Mouse (Mus musculus): ENCODE measurements around the gene Tnrc18. TPM values are rescaled to one million over a fixed set of nuclear protein-coding genes. Genes with fewer than 3 reads are reported as not detected.

The Tnrc18 gene
- polyA plus RNA-seq, 1 experiment from 2014 or later: 9.9 TPM

GRCm38 (mm10) chr5:142816031-142816810 is 1.2 kb downstream of the Tnrc18 start:
- Histone ChIP-seq H3K4me3 (ENCODE audit: low read depth, low read length) (peak overlapping the region; percentile 92), H3K4me2 (replicated peaks; ENCODE audit: low read depth) (peak overlapping the region; percentile 92), H3K9ac (ENCODE audit: low read depth, low read length) (peak overlapping the region; percentile 99), H3K36me3 (ENCODE audit: control insufficient read depth, insufficient read depth) (no peaks in the 10 kb centered on the region), H3K4me1 (replicated peaks; ENCODE audit: control insufficient read depth, insufficient read depth, low read length) (peaks cover 14% of the 10 kb centered on the region; the same call in 1 of the 2 replicates), H3K9me3 (ENCODE audit: control insufficient read depth) (no peaks in the 10 kb centered on the region), H3K27ac (ENCODE audit: low read depth, low read length) (peak overlapping the region; percentile 99), H3K27me3 (replicated peaks; ENCODE audit: control insufficient read depth, insufficient read depth, low read length) (no peaks in the 10 kb centered on the region)
- under 1% methylated on average over 39 of the region's 39 CpGs for WGBS
- ATAC-seq: no peak
- TF ChIP-seq CTCF (IDR thresholded peaks at IDR 0.05; ENCODE audit: low read depth): no peak

- ATAC-seq: no peak
- Histone ChIP-seq H3K4me3 (ENCODE audit: low read depth, low read length) (peak overlapping the region; percentile 92), H3K4me1 (replicated peaks; ENCODE audit: control insufficient read depth, insufficient read depth, low read length) (peaks cover 21% of the 10 kb centered on the region; the same call in 1 of the 2 replicates), H3K36me3 (ENCODE audit: control insufficient read depth, insufficient read depth) (no peaks in the 10 kb centered on the region), H3K27me3 (replicated peaks; ENCODE audit: control insufficient read depth, insufficient read depth, low read length) (no peaks in the 10 kb centered on the region), H3K4me2 (replicated peaks; ENCODE audit: low read depth) (peak overlapping the region; percentile 92), H3K9me3 (ENCODE audit: control insufficient read depth) (no peaks in the 10 kb centered on the region), H3K9ac (ENCODE audit: low read depth, low read length) (peak overlapping the region; percentile 99), H3K27ac (ENCODE audit: low read depth, low read length) (peak overlapping the region; percentile 99)
- WGBS: 0% methylated on average over 30 of the region's 30 CpGs
- no peak for TF ChIP-seq CTCF (IDR thresholded peaks at IDR 0.05; ENCODE audit: low read depth)
Observed at GRCm38 (mm10) chr5:142815421-142816001, 2.0 kb downstream of the Tnrc18 start.

DNA sequence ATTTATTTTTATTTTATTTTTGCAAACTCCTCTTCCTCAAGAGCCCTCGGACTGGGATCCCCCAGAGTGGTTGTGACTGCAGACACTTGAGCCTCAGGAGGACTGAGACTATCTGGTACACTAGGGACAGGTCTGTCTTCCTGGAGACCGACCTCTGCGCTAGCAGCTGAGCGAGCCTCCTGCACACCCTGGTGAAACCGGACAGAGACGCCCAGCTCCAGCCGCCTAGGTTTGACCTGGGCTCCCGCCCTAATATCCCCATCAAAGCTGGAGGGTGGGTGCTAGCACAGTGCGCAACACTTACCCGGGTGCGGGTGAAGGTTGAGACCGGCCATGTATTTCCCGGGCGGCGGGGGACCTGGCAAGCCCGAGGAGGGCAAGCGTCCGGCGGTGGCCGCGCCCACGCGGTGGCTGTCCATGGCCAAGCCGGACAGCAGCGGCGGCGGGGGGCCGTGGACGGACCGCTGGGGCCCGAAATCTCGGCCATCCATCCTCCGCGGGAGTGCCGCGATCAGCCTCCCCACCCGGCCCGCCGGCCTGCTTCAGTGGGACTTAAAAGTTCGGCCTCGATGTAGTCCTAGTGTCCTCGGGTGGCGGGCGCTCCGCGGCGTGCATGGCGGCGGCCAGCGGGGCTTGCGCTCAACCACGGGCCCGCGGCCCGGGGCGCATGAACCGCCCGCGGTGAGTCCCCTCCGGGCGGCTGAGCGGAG is 2.6 kb downstream of the Tnrc18 start:
- peaks cover 21% of the 10 kb centered on the region; the same call in 1 of the 2 replicates for H3K4me1 ChIP-seq (replicated peaks; ENCODE audit: control insufficient read depth, insufficient read depth, low read length)
- no peaks in the 10 kb centered on the region for H3K27me3 ChIP-seq (replicated peaks; ENCODE audit: control insufficient read depth, insufficient read depth, low read length)
- under 1% methylated on average over 56 of the region's 62 CpGs for WGBS
- no peaks in the 10 kb centered on the region for H3K9me3 ChIP-seq (ENCODE audit: control insufficient read depth)
- H3K27ac ChIP-seq (ENCODE audit: low read depth, low read length): peak overlapping the region; percentile 99
- peak overlapping the region; percentile 92 for H3K4me2 ChIP-seq (replicated peaks; ENCODE audit: low read depth)
- no peaks in the 10 kb centered on the region for H3K36me3 ChIP-seq (ENCODE audit: control insufficient read depth, insufficient read depth)
- ATAC-seq: no peak
- peak overlapping the region; percentile 92 for H3K4me3 ChIP-seq (ENCODE audit: low read depth, low read length)
- no peak for TF ChIP-seq CTCF (IDR thresholded peaks at IDR 0.05; ENCODE audit: low read depth)
- peak overlapping the region; percentile 99 for H3K9ac ChIP-seq (ENCODE audit: low read depth, low read length)

DNA sequence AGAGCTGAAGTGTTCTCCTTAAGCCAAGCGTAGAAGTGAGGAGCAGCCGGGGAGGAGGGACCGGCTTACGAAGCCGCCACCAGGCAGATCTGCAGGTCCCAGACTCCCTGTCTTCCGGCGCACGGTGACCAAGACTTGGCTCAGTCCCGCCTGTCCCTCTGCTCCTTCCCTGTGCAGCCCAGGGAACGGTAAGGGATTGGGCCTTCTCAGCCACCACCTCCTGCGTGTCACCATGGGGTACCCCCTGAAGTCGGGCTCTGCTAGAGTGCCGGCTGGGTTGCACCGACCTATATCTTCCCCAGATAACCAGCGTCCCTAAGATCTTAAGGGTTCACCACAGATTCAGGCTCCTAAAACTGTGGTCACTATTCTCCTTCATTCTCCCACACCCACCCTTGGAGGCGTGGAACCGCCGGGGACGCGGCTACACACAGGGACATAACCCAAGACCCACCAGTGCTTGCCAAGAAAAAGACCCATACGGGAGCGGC is 3.3 kb downstream of the Tnrc18 start:
- H3K4me2 ChIP-seq (replicated peaks; ENCODE audit: low read depth): peak overlapping the region; percentile 92
- H3K4me3 ChIP-seq (ENCODE audit: low read depth, low read length): peak overlapping the region; percentile 92
- H3K4me1 ChIP-seq (replicated peaks; ENCODE audit: control insufficient read depth, insufficient read depth, low read length): peaks cover 21% of the 10 kb centered on the region; the same call in 1 of the 2 replicates
- H3K27ac ChIP-seq (ENCODE audit: low read depth, low read length): peak overlapping the region; percentile 99
- H3K27me3 ChIP-seq (replicated peaks; ENCODE audit: control insufficient read depth, insufficient read depth, low read length): no peaks in the 10 kb centered on the region
- 1% methylated on average over 22 of the region's 22 CpGs for WGBS
- no peaks in the 10 kb centered on the region for H3K9me3 ChIP-seq (ENCODE audit: control insufficient read depth)
- H3K9ac ChIP-seq (ENCODE audit: low read depth, low read length): peak overlapping the region; percentile 99
- TF ChIP-seq CTCF (IDR thresholded peaks at IDR 0.05; ENCODE audit: low read depth): no peak
- ATAC-seq: no peak
- no peaks in the 10 kb centered on the region; the same call in 1 of the 2 replicates for H3K36me3 ChIP-seq (ENCODE audit: control insufficient read depth, insufficient read depth)

DNA sequence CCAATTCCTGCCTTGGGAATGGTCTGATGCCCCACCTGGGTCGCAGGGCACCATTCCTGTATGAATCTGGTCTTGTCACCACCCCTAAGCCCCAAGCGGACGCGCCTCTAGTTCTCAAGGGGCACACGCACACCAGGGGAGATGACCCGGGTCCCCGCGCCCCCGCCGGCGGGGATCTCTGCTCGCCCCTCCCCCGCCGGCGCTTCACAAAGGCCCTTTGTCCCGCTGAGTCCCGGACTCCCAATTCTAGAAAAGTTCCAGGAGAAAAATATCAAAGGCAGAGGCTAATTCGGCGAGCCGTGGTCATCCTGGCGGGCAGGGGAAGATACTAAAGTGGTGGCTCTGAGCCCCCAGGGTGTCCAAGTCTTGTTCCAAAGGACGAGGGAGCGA is 3.7 kb downstream of the Tnrc18 start:
- H3K4me1 ChIP-seq (replicated peaks; ENCODE audit: control insufficient read depth, insufficient read depth, low read length): peaks cover 21% of the 10 kb centered on the region; the same call in 1 of the 2 replicates
- WGBS: 1% methylated on average over 23 of the region's 23 CpGs
- H3K27me3 ChIP-seq (replicated peaks; ENCODE audit: control insufficient read depth, insufficient read depth, low read length): no peaks in the 10 kb centered on the region
- H3K4me2 ChIP-seq (replicated peaks; ENCODE audit: low read depth): peak overlapping the region; percentile 92
- no peaks in the 10 kb centered on the region; the same call in 1 of the 2 replicates for H3K36me3 ChIP-seq (ENCODE audit: control insufficient read depth, insufficient read depth)
- H3K9me3 ChIP-seq (ENCODE audit: control insufficient read depth): no peaks in the 10 kb centered on the region
- ATAC-seq: no peak
- H3K4me3 ChIP-seq (ENCODE audit: low read depth, low read length): peak overlapping the region; percentile 92
- TF ChIP-seq CTCF (IDR thresholded peaks at IDR 0.05; ENCODE audit: low read depth): no peak
- H3K27ac ChIP-seq (ENCODE audit: low read depth, low read length): peak overlapping the region; percentile 99
- H3K9ac ChIP-seq (ENCODE audit: low read depth, low read length): peak overlapping the region; percentile 99
